Mouse (Mus musculus): Measurements from ENCODE around the gene Rere.
A peak's percentile ranks its signal among the peaks of the same experiment; 100 is the strongest.

DNA sequence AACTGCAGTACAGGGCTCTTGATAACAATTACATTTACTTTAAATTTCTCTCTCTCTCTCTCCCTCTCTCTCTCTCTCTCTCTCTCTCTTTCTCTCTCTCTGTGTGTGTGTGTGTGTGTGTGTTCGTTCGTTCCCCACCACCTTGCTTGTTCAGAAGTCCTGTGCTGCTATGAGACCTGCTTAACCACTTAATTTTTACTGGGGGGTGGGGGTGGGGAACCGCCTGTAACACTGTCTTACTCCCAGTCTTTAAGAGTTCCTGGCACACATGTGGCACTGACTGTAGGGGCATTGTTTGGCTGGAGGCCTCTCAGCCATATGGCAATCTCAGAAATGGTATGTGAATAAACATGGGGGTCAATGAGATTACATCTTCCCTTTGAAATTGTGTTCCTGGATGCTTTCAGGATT lies 91.2 kb downstream of the Rere start:
- no peak for TF ChIP-seq RAD21 (IDR thresholded peaks at IDR 0.05; ENCODE audit: low read depth, low read length)
- TF ChIP-seq POLR2A (IDR thresholded peaks at IDR 0.05; ENCODE audit: control insufficient read depth in 1 of 2, insufficient read depth in 1 of 2, low read depth in 1 of 2, low read length in 2 of 2, poor library complexity in 1 of 2) = no peak
- 0 out of 2 replicates have a peak, but pooled peaks have one; percentile 25 for TF ChIP-seq MYC (IDR thresholded peaks at IDR 0.05; ENCODE audit: low read depth, low read length)
- no peak for TF ChIP-seq ZC3H11A (IDR thresholded peaks at IDR 0.05; ENCODE audit: low read depth, low read length)
- no peak for TF ChIP-seq CTCF (IDR thresholded peaks at IDR 0.05 in 2 of 3, conservative IDR thresholded peaks at IDR 0.05 in 1 of 3; ENCODE audit: control insufficient read depth in 1 of 3, insufficient read depth in 1 of 3, low read depth in 2 of 3, low read length in 3 of 3, poor library complexity in 1 of 3, severe bottlenecking in 1 of 3)
- TF ChIP-seq E2F4 (IDR thresholded peaks at IDR 0.05; ENCODE audit: borderline replicate concordance, low read depth, low read length) = no peak

Data from MEL (cell line).